Comparison of ENCODE assay signal across 15 mouse cellular contexts in genomic region chr16:91905987-91906386, GRCm38 (mm10).
"Had no signal": no experiment of that assay in that cellular context is flagged by ENCODE, and none has a peak within 500 bp of the region (broad histone marks: within the 10 kb centered on the region; RNA-seq: fewer than 3 reads in every experiment).

No protein-coding gene starts in this region.

- H3K9me3 ChIP-seq: kidney, embryonic 15.5 days; limb, embryonic 15.5 days; liver, embryonic 12.5 days; midbrain, embryonic 10.5 days; midbrain, embryonic 15.5 days; neural tube, embryonic 13.5 days had no signal

- H3K4me3 ChIP-seq: kidney, embryonic 15.5 days; limb, embryonic 15.5 days; liver, embryonic 12.5 days; midbrain, embryonic 10.5 days; midbrain, embryonic 15.5 days; neural tube, embryonic 13.5 days had no signal

- H3K27ac ChIP-seq: kidney, embryonic 15.5 days; limb, embryonic 15.5 days; liver, embryonic 12.5 days; midbrain, embryonic 10.5 days; midbrain, embryonic 15.5 days; neural tube, embryonic 13.5 days had no signal

- H3K36me3 ChIP-seq: kidney, embryonic 15.5 days; limb, embryonic 15.5 days; liver, embryonic 12.5 days had no signal

- DNase-seq: kidney, adult 2 months; kidney, postnatal 25 days; lung, embryonic 14.5 days; lung, postnatal 10 days; lung, postnatal 4 days; retina, postnatal 1 day; right cerebral cortex, postnatal 25 days; thymus, adult 2 months; thymus, postnatal 25 days had no signal

- H3K9ac ChIP-seq: kidney, embryonic 15.5 days; limb, embryonic 15.5 days; liver, embryonic 12.5 days; lung, embryonic 14.5 days; midbrain, embryonic 15.5 days; neural tube, embryonic 13.5 days had no signal

- H3K27me3 ChIP-seq: kidney, embryonic 15.5 days; limb, embryonic 15.5 days; midbrain, embryonic 15.5 days; neural tube, embryonic 13.5 days had no signal

- ATAC-seq: liver, embryonic 12.5 days; midbrain, embryonic 15.5 days had no signal

- H3K4me2 ChIP-seq: kidney, embryonic 15.5 days; limb, embryonic 15.5 days; liver, embryonic 12.5 days; lung, embryonic 14.5 days; midbrain, embryonic 15.5 days; neural tube, embryonic 13.5 days had no signal

- H3K4me1 ChIP-seq: kidney, embryonic 15.5 days; liver, embryonic 12.5 days; midbrain, embryonic 10.5 days; midbrain, embryonic 15.5 days; neural tube, embryonic 13.5 days had no signal
